Mouse (Mus musculus) bone marrow, adult 2 months (tissue): ENCODE results near the gene Smco1. TPM values are rescaled to one million over a fixed set of nuclear protein-coding genes. Genes with fewer than 3 reads are reported as not detected.
"Not testable (repeated sequence)": the region's sequence is repeated elsewhere in the genome, so short reads cannot be mapped to it uniquely, and the experiment has no call there.

Experiments used
- H3K27ac ChIP-seq: fragments of 200-500 bp; 2 replicates; pipeline ENCODE4 v1.5.1; 2012; ENCODE audit warnings: low read depth, mild to moderate bottlenecking, control low read depth, inconsistent platforms, low read length; ENCODE audit not compliant: control insufficient read depth, poor library complexity, insufficient read depth
- H3K4me1 ChIP-seq: fragments of 200-500 bp; 2 replicates; pipeline ENCODE4 v1.6.1; 2011; ENCODE audit warnings: low read length; ENCODE audit not compliant: control insufficient read depth, insufficient read depth
- H3K4me3 ChIP-seq: fragments of 200-500 bp; replicated peaks from 2 replicates; pipeline ENCODE3; 2011; ENCODE audit warnings: mild to moderate bottlenecking, low read depth, low read length, control low read depth; ENCODE audit not compliant: control insufficient read depth
- CTCF ChIP-seq: fragments of 200-500 bp; IDR thresholded peaks from 2 replicates; pipeline ENCODE4 v1.5.1; 2011; ENCODE audit warnings: low read length, control low read depth; ENCODE audit not compliant: control insufficient read depth, insufficient read depth
- POLR2A ChIP-seq: fragments of 200-500 bp; IDR thresholded peaks from 2 replicates; pipeline ENCODE4 v1.6.1; 2011; ENCODE audit warnings: low read depth, mild to moderate bottlenecking, control low read depth, low read length, borderline replicate concordance; ENCODE audit not compliant: control insufficient read depth
- WGBS: fragments of 180-500 bp; shearing (Covaris S2); methylation state at CpG from one replicate; pipeline ENCODE4 v1.1.7; 2018; 5-methylcytosine and 5-hydroxymethylcytosine counted together
- polyA plus RNA-seq: library from polyadenylated mRNA; stranded (reverse); fragments of >200 nt; gene quantifications from 2 replicates; pipeline ENCODE4 v1.2.4, GENCODE M21; 2011; ENCODE audit warnings: low replicate concordance; ENCODE audit not compliant: missing spikeins, insufficient read depth, insufficient read length

Smco1 gene
- polyA plus RNA-seq, 1 experiment = not detected

GRCm38 (mm10) chr16:32291821-32292220 lies 20.6 kb downstream of the Smco1 start:
- 96% methylated on average over 4 of the region's 4 CpGs for WGBS
- no peak for TF ChIP-seq POLR2A
- TF ChIP-seq CTCF = no peak

DNA sequence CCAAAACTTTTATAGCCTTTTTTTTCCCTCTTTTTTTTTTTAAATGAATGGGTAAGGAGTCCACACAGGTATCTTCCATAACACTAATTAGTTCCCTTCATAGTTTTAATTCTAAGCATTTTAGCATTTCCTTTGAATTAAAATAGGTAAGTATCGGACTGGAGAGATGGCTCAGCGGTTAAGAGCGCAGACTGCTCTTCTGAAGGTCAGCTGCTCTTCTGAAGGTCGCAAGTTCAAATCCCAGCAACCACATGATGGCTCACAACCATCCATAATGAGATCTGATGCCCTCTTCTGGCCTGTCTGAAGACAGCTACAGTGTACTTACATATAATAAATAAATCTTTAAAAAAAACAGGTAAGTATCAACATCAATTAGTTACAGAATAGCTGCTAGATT lies 28.3 kb downstream of the Smco1 start:
- not testable (repeated sequence) for H3K27ac ChIP-seq, H3K4me1 ChIP-seq, H3K4me3 ChIP-seq
- WGBS = 94% methylated on average over 4 of the region's 4 CpGs

More at GRCm38 (mm10) chr16:32291821-32292220, 20.6 kb downstream of the Smco1 start:
- Histone ChIP-seq H3K4me1 (no peaks in the 10 kb centered on the region), H3K4me3 (no peak overlapping the region), H3K27ac (no peak overlapping the region)

- Histone ChIP-seq H3K27ac (no peak overlapping the region), H3K4me1 (no peaks in the 10 kb centered on the region), H3K4me3 (no peak overlapping the region)
- no peak for TF ChIP-seq CTCF
- no peak for TF ChIP-seq POLR2A
- 86% methylated on average over 1 of the region's 1 CpGs for WGBS
These were observed 31.8 kb downstream of the Smco1 start for GRCm38 (mm10) chr16:32303046-32303445.

- WGBS = 90% methylated on average over 7 of the region's 7 CpGs
- H3K27ac ChIP-seq = no peak overlapping the region
- H3K4me3 ChIP-seq = no peak overlapping the region
- TF ChIP-seq POLR2A (no peak), CTCF (no peak)
- H3K4me1 ChIP-seq = no peaks in the 10 kb centered on the region
These were observed 32.6 kb downstream of the Smco1 start for GRCm38 (mm10) chr16:32303886-32304285.

GRCm38 (mm10) chr16:32311970-32312369 lies 40.7 kb downstream of the Smco1 start:
- H3K4me3 ChIP-seq = no peak overlapping the region
- H3K27ac ChIP-seq = no peak overlapping the region
- no peaks in the 10 kb centered on the region for H3K4me1 ChIP-seq
- TF ChIP-seq CTCF (no peak), POLR2A (no peak)
- 79% methylated on average over 4 of the region's 4 CpGs for WGBS

GRCm38 (mm10) chr16:32312386-32312785 lies 41.1 kb downstream of the Smco1 start:
- H3K4me3 ChIP-seq = no peak overlapping the region
- TF ChIP-seq POLR2A (no peak), CTCF (no peak)
- no peaks in the 10 kb centered on the region for H3K4me1 ChIP-seq
- H3K27ac ChIP-seq = no peak overlapping the region
- WGBS = 76% methylated on average over 5 of the region's 5 CpGs

- Histone ChIP-seq H3K27ac (no peak overlapping the region), H3K4me3 (no peak overlapping the region), H3K4me1 (no peaks in the 10 kb centered on the region)
- TF ChIP-seq CTCF (no peak), POLR2A (no peak)
- 89% methylated on average over 4 of the region's 4 CpGs for WGBS
These were observed 41.6 kb downstream of the Smco1 start for GRCm38 (mm10) chr16:32312859-32313258.

- Histone ChIP-seq H3K4me1 (no peaks in the 10 kb centered on the region), H3K4me3 (no peak overlapping the region), H3K27ac (no peak overlapping the region)
- TF ChIP-seq CTCF = no peak
- TF ChIP-seq POLR2A = no peak
- WGBS = 79% methylated on average over 2 of the region's 2 CpGs
These were observed 45.3 kb downstream of the Smco1 start for GRCm38 (mm10) chr16:32316601-32317000.

- Histone ChIP-seq H3K4me1 (no peaks in the 10 kb centered on the region; the same call in 1 of the 2 replicates), H3K27ac (no peak overlapping the region), H3K4me3 (no peak overlapping the region)
- TF ChIP-seq CTCF (no peak), POLR2A (no peak)
- 22% methylated on average over 7 of the region's 7 CpGs for WGBS
These were observed 52.7 kb downstream of the Smco1 start for GRCm38 (mm10) chr16:32323953-32324352.

Other genes starting within 250 kb of the Smco1 start
- gene Pak2, start 192.1 kb upstream of the Smco1 start, polyA plus RNA-seq = 12.7 and 25.2 TPM in 2 replicates
- gene Pigx, start 171.7 kb upstream of the Smco1 start, polyA plus RNA-seq = 11.1 and 35.7 TPM in 2 replicates
- gene Cep19, start 171.7 kb upstream of the Smco1 start, polyA plus RNA-seq = 4.5 and 11.3 TPM in 2 replicates
- gene Nrros, start 105.9 kb upstream of the Smco1 start, polyA plus RNA-seq = 22.6 and 50.5 TPM in 2 replicates
- gene Bex6, start 91.6 kb upstream of the Smco1 start, polyA plus RNA-seq = 3.3 and 6.1 TPM in 2 replicates
- 4.4 and 6.0 TPM in 2 replicates for gene Fbxo45, start 24.3 kb upstream of the Smco1 start, polyA plus RNA-seq
- gene Wdr53, start 24.2 kb upstream of the Smco1 start, polyA plus RNA-seq = 14.0 and 15.5 TPM in 2 replicates
- 22.6 and 32.5 TPM in 2 replicates for gene Rnf168, start 6.0 kb downstream of the Smco1 start, polyA plus RNA-seq
- gene Ubxn7, start 60.8 kb downstream of the Smco1 start, polyA plus RNA-seq = 7.1 and 9.0 TPM in 2 replicates
- gene Tm4sf19, start 129.0 kb downstream of the Smco1 start, polyA plus RNA-seq = 3.2 TPM in 1 of 2 replicates, not detected in the other
- 5.4 and 13.9 TPM in 2 replicates for gene Tctex1d2, start 148.2 kb downstream of the Smco1 start, polyA plus RNA-seq
- 40.6 and 49.6 TPM in 2 replicates for gene Pcyt1a, start 159.5 kb downstream of the Smco1 start, polyA plus RNA-seq
- not detected in 2 replicates for gene Slc51a, start 216.4 kb downstream of the Smco1 start, polyA plus RNA-seq
- gene Zdhhc19, start 224.8 kb downstream of the Smco1 start, polyA plus RNA-seq = not detected in 2 replicates